ENCODE assay signal across 9 mouse cellular contexts in genomic region chr4:134784701-134785100, GRCm38 (mm10). TPM values are rescaled to one million over a fixed set of nuclear protein-coding genes. Genes with fewer than 3 reads are reported as not detected.
DNase-seq lines count a peak whose midpoint lies in the region; ATAC-seq and TF ChIP-seq lines count a peak whose summit lies in the region.
"Had no signal": no experiment of that assay in that cellular context is flagged by ENCODE, and none has a peak within 500 bp of the region (broad histone marks: within the 10 kb centered on the region; RNA-seq: fewer than 3 reads in every experiment).

No protein-coding gene starts in this region.

- no peak overlapping the region for H3K4me3 ChIP-seq in hindbrain, embryonic 10.5 days
- H3K4me3 ChIP-seq in hindbrain, embryonic 14.5 days (replicated peaks; ENCODE audit: low read length) = no peak overlapping the region
- H3K4me3 ChIP-seq in testis, adult 2 months (ENCODE audit: control insufficient read depth, low read depth, low read length) = no peak overlapping the region
- H3K4me3 ChIP-seq: limb, embryonic 12.5 days had no signal

- DNase-seq in hindbrain, embryonic 10.5 days (ENCODE audit: low spot score) = peak; percentile 51
- DNase-seq in hindbrain, embryonic 14.5 days (ENCODE audit: low spot score) = no peak
- no peak for DNase-seq in testis, postnatal 14 days (ENCODE audit: low spot score)
- DNase-seq in thymus, postnatal 14 days = peak; percentile 53
- no peak for DNase-seq in spleen, adult 18-20 months
- DNase-seq in heart, adult 11 months = no peak

- ATAC-seq in hindbrain, embryonic 14.5 days (ENCODE audit: low FRiP score) = no peak
- ATAC-seq in erythroid progenitor cell, adult 5-6 weeks (replicated peaks; ENCODE audit: low FRiP score, poor library complexity, severe bottlenecking) = 0 out of 2 replicates have a peak, but pooled peaks have one; percentile 39

- no peak for TF ChIP-seq POLR2A in testis, adult 2 months (IDR thresholded peaks at IDR 0.05; ENCODE audit: control insufficient read depth, low read depth, low read length)

- no peak overlapping the region for H3K27ac ChIP-seq in hindbrain, embryonic 10.5 days
- H3K27ac ChIP-seq in hindbrain, embryonic 14.5 days = no peak overlapping the region
- no peak overlapping the region for H3K27ac ChIP-seq in testis, adult 2 months (ENCODE audit: control insufficient read depth, insufficient read depth, low read depth, low read length)
- H3K27ac ChIP-seq: limb, embryonic 12.5 days had no signal

- H3K9me3 ChIP-seq in hindbrain, embryonic 10.5 days = no peaks in the 10 kb centered on the region
- H3K9me3 ChIP-seq in hindbrain, embryonic 14.5 days (ENCODE audit: control insufficient read depth, low read length) = no peaks in the 10 kb centered on the region
- H3K9me3 ChIP-seq: limb, embryonic 12.5 days had no signal

- 49% methylated on average over 5 of the region's 5 CpGs for WGBS in hindbrain, embryonic 10.5 days
- WGBS in hindbrain, embryonic 14.5 days = 55% methylated on average over 5 of the region's 5 CpGs

- peak; percentile 11; the same call in 1 of the 2 replicates for TF ChIP-seq CTCF in testis, adult 2 months (IDR thresholded peaks at IDR 0.05; ENCODE audit: control insufficient read depth, insufficient read depth, insufficient replicate concordance, low read depth, low read length)

- H3K27me3 ChIP-seq in hindbrain, embryonic 10.5 days (ENCODE audit: insufficient read depth, poor library complexity, severe bottlenecking) = no peaks in the 10 kb centered on the region
- H3K27me3 ChIP-seq in hindbrain, embryonic 14.5 days (ENCODE audit: control insufficient read depth, insufficient read depth, low read length) = no peaks in the 10 kb centered on the region
- H3K27me3 ChIP-seq in testis, adult 2 months (ENCODE audit: control insufficient read depth, insufficient read depth, low read length) = no peaks in the 10 kb centered on the region
- H3K27me3 ChIP-seq: limb, embryonic 12.5 days had no signal

- peaks cover 26% of the 10 kb centered on the region for H3K4me1 ChIP-seq in hindbrain, embryonic 10.5 days (replicated peaks)
- H3K4me1 ChIP-seq in hindbrain, embryonic 14.5 days (replicated peaks; ENCODE audit: control insufficient read depth, insufficient read depth, low read length) = no peaks in the 10 kb centered on the region
- peaks cover 4% of the 10 kb centered on the region; the same call in 1 of the 2 replicates for H3K4me1 ChIP-seq in testis, adult 2 months (ENCODE audit: control insufficient read depth, insufficient read depth, low read length)

- H3K4me2 ChIP-seq in hindbrain, embryonic 14.5 days (replicated peaks) = no peak overlapping the region
- H3K4me2 ChIP-seq: limb, embryonic 12.5 days had no signal

- no peak overlapping the region for H3K9ac ChIP-seq in hindbrain, embryonic 14.5 days
- H3K9ac ChIP-seq: limb, embryonic 12.5 days had no signal

- no peaks in the 10 kb centered on the region for H3K36me3 ChIP-seq in hindbrain, embryonic 10.5 days
- no peaks in the 10 kb centered on the region for H3K36me3 ChIP-seq in hindbrain, embryonic 14.5 days (replicated peaks; ENCODE audit: control insufficient read depth, insufficient read depth)
- H3K36me3 ChIP-seq in testis, adult 2 months (ENCODE audit: control insufficient read depth, insufficient read depth, low read length) = no peaks in the 10 kb centered on the region
- H3K36me3 ChIP-seq: limb, embryonic 12.5 days had no signal

RNA-seq across cellular contexts. Expression of gene Ldlrap1, which starts 16.9 kb away (rescaled TPM):
- 9.7 and 11.4 TPM in 2 replicates for polyA plus RNA-seq in hindbrain, embryonic 10.5 days (2016; fragmentation: Nextera tagmentation; extraction: Ambion mirVana)
- 2.3 and 2.7 TPM in 2 replicates for polyA plus RNA-seq in hindbrain, embryonic 14.5 days (2014; fragmentation: Nextera tagmentation; extraction: Ambion mirVana)
- polyA plus RNA-seq in testis, adult 2 months (2012; rRNA removed) = 1.7 and 1.9 TPM in 2 replicates
- 6.5 and 27.7 TPM in 2 replicates for total RNA-seq in erythroid progenitor cell, adult 5-6 weeks (2015; ENCODE audit: low replicate concordance)
- 17.3 and 21.3 TPM in 2 replicates for total RNA-seq in erythroid progenitor cell, adult 5-6 weeks (2017; ENCODE audit: low replicate concordance)

Comparison
In these comparisons a context has a peak if more than half of its experiments do, and no peak if none do; other contexts are left out.
1. DNase-seq: peak in hindbrain, embryonic 10.5 days (single experiment) and thymus, postnatal 14 days (single experiment); none in hindbrain, embryonic 14.5 days (single experiment), testis, postnatal 14 days (single experiment), spleen, adult 18-20 months (0 of 2) and heart, adult 11 months (single experiment).